ENCODE assay signal across 8 mouse cellular contexts in the genomic region with DNA sequence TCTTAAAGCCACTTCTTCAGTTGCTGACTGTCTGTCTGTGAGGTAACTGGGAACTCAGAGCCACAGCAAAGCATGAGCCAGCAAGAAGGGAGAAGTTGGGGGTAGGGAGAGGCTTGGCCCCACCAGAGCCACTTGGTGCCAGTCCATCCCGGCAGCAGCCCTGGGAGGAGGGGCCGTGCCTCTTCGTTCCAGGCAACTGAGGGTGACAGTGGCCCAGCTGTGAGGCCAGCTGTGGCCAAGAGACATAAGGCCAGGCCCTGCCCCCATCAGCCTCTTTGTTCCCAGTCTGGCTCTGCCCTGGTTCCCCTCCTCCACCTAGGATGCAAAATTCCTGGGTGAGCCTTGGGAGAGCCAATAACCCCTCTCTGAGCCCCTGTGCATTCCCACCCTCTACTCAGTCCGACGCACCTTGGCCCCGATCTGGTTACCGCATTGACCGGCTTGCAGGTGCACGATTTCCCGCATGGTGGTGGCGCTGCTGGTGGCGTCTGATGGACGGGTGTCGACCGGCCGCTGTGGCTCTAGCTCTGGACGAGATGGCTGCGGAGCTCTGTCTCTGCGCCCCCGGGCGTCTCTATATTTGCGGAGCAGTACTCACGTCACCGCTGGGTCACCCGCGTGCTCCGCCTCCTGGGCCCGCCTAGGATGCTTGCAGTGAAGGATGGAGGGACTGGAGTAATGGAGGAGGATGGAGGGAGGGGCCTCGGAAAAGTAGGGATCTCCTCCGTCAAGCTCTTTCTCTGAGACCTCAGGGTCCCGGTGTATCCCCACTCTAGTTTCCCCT. TPM values are rescaled to one million over a fixed set of nuclear protein-coding genes. Genes with fewer than 3 reads are reported as not detected.
DNase-seq lines count a peak whose midpoint lies in the region; ATAC-seq and TF ChIP-seq lines count a peak whose summit lies in the region.

A gene (minus strand): TSS at position 734 of the 784 bp plus-strand sequence.

- H3K4me2 ChIP-seq in forebrain, embryonic 16.5 days (ENCODE audit: low read length): peak within 1 kb of the TSS; percentile 60
- H3K4me2 ChIP-seq in hindbrain, embryonic 15.5 days: peak within 1 kb of the TSS; percentile 66
- H3K4me2 ChIP-seq in midbrain, embryonic 11.5 days: peak within 1 kb of the TSS; percentile 63
- peak within 1 kb of the TSS; percentile 58 for H3K4me2 ChIP-seq in stomach, postnatal 0 days (replicated peaks; ENCODE audit: low read depth)

- intact Hi-C loops in left cerebral cortex, postnatal 36 days (cut with DNase I): no loop called here

- peak within 1 kb of the TSS; percentile 62 for H3K27ac ChIP-seq in forebrain, embryonic 16.5 days (ENCODE audit: low read length)
- peak within 1 kb of the TSS; percentile 83 for H3K27ac ChIP-seq in hindbrain, embryonic 15.5 days (replicated peaks)
- H3K27ac ChIP-seq in midbrain, embryonic 11.5 days (ENCODE audit: low read depth, low read length): peak within 1 kb of the TSS; percentile 68
- no peak within 1 kb of the TSS for H3K27ac ChIP-seq in stomach, postnatal 0 days (replicated peaks)

- WGBS in forebrain, embryonic 16.5 days: under 1% methylated on average over 31 of the region's 31 CpGs
- WGBS in hindbrain, embryonic 15.5 days: under 1% methylated on average over 31 of the region's 31 CpGs
- WGBS in midbrain, embryonic 11.5 days: under 1% methylated on average over 31 of the region's 31 CpGs
- WGBS in stomach, postnatal 0 days: 3% methylated on average over 31 of the region's 31 CpGs

- H3K27me3 ChIP-seq in forebrain, embryonic 16.5 days (replicated peaks; ENCODE audit: control insufficient read depth, insufficient read depth, low read length): no peaks in the 10 kb centered on the region
- H3K27me3 ChIP-seq in hindbrain, embryonic 15.5 days: no peaks in the 10 kb centered on the region
- no peaks in the 10 kb centered on the region for H3K27me3 ChIP-seq in midbrain, embryonic 11.5 days (ENCODE audit: control insufficient read depth, insufficient read depth, low read length)
- H3K27me3 ChIP-seq in stomach, postnatal 0 days (ENCODE audit: control insufficient read depth, insufficient read depth, low read length): no peaks in the 10 kb centered on the region

- peak within 1 kb of the TSS; percentile 74 for H3K4me3 ChIP-seq in forebrain, embryonic 16.5 days (replicated peaks; ENCODE audit: low read length)
- H3K4me3 ChIP-seq in hindbrain, embryonic 15.5 days: peak within 1 kb of the TSS; percentile 57
- H3K4me3 ChIP-seq in midbrain, embryonic 11.5 days (ENCODE audit: low read depth, low read length): peak within 1 kb of the TSS; percentile 49
- H3K4me3 ChIP-seq in stomach, postnatal 0 days (ENCODE audit: low read depth, low read length): peak within 1 kb of the TSS; percentile 33

- peak; percentile 96 for ATAC-seq in forebrain, embryonic 16.5 days
- peak; percentile 95 for ATAC-seq in hindbrain, embryonic 15.5 days (ENCODE audit: low FRiP score, low read depth)
- ATAC-seq in midbrain, embryonic 11.5 days (ENCODE audit: low FRiP score): peak; percentile 92
- peak; percentile 68 for ATAC-seq in stomach, postnatal 0 days (ENCODE audit: low FRiP score, low TSS enrichment)

- peaks cover 17% of the 10 kb centered on the region for H3K4me1 ChIP-seq in forebrain, embryonic 16.5 days (replicated peaks; ENCODE audit: control insufficient read depth, insufficient read depth, low read length)
- peaks cover 30% of the 10 kb centered on the region for H3K4me1 ChIP-seq in hindbrain, embryonic 15.5 days (replicated peaks)
- H3K4me1 ChIP-seq in midbrain, embryonic 11.5 days (ENCODE audit: control insufficient read depth, insufficient read depth, low read length): peaks cover 6% of the 10 kb centered on the region; the same call in 1 of the 2 replicates
- no peaks in the 10 kb centered on the region for H3K4me1 ChIP-seq in stomach, postnatal 0 days (replicated peaks; ENCODE audit: control insufficient read depth, insufficient read depth)

- 0 out of 2 replicates have a peak, but pooled peaks cover under 1% of the 10 kb centered on the region for H3K36me3 ChIP-seq in forebrain, embryonic 16.5 days (ENCODE audit: control insufficient read depth, insufficient read depth)
- H3K36me3 ChIP-seq in hindbrain, embryonic 15.5 days: 0 out of 2 replicates have a peak, but pooled peaks cover 7% of the 10 kb centered on the region
- H3K36me3 ChIP-seq in midbrain, embryonic 11.5 days (ENCODE audit: control insufficient read depth, insufficient read depth, low read length): no peaks in the 10 kb centered on the region
- no peaks in the 10 kb centered on the region for H3K36me3 ChIP-seq in stomach, postnatal 0 days (ENCODE audit: control insufficient read depth, insufficient read depth, low read length)

- peak; percentile 41 for DNase-seq in Muller cell, postnatal 12 days (ENCODE audit: inconsistent ontology term)
- peak; percentile 92 to 95 for DNase-seq in cerebellum, adult 18-20 months
- peak; percentile 86 to 87 for DNase-seq in left cerebral cortex, postnatal 36 days (ENCODE audit: low spot score in 2 of 2)
- peak; percentile 95 for DNase-seq in midbrain, embryonic 11.5 days (ENCODE audit: low spot score, missing footprints)
- DNase-seq in stomach, postnatal 0 days (ENCODE audit: low spot score): peak; percentile 44
- no peak for DNase-seq in T-cell, adult 2 months (ENCODE audit: low spot score)

- TF ChIP-seq EP300 in stomach, postnatal 0 days (optimal IDR thresholded peaks at IDR 0.05): no peak

- peak; percentile 9; the same call in 1 of the 2 replicates for TF ChIP-seq CTCF in stomach, postnatal 0 days (IDR thresholded peaks at IDR 0.05; ENCODE audit: low read depth)

- no peaks in the 10 kb centered on the region for H3K9me3 ChIP-seq in forebrain, embryonic 16.5 days (ENCODE audit: control insufficient read depth, low read length)
- no peaks in the 10 kb centered on the region for H3K9me3 ChIP-seq in hindbrain, embryonic 15.5 days
- H3K9me3 ChIP-seq in midbrain, embryonic 11.5 days (ENCODE audit: control insufficient read depth, low read length): no peaks in the 10 kb centered on the region
- H3K9me3 ChIP-seq in stomach, postnatal 0 days (ENCODE audit: control insufficient read depth, low read length): no peaks in the 10 kb centered on the region

- peak within 1 kb of the TSS; percentile 88 for H3K9ac ChIP-seq in forebrain, embryonic 16.5 days (replicated peaks; ENCODE audit: low read depth, low read length)
- H3K9ac ChIP-seq in hindbrain, embryonic 15.5 days: peak within 1 kb of the TSS; percentile 72
- H3K9ac ChIP-seq in midbrain, embryonic 11.5 days (ENCODE audit: low read length): peak within 1 kb of the TSS; percentile 75
- H3K9ac ChIP-seq in stomach, postnatal 0 days (ENCODE audit: low read length): 0 out of 2 replicates have a peak within 1 kb of the TSS, but pooled peaks have one; percentile 13

RNA-seq across cellular contexts. Expression of the gene that starts here (rescaled TPM):
- 285 and 318 TPM in 2 replicates for polyA plus RNA-seq in forebrain, embryonic 16.5 days (2015; fragmentation: Nextera tagmentation; extraction: Ambion mirVana)
- 329 and 394 TPM in 2 replicates for polyA plus RNA-seq in hindbrain, embryonic 15.5 days (2015; fragmentation: Nextera tagmentation; extraction: Ambion mirVana)
- total RNA-seq in left cerebral cortex, postnatal 36 days (2021): 100 to 1,000 TPM; 620 to 748 TPM
- 167 and 171 TPM in 2 replicates for polyA plus RNA-seq in midbrain, embryonic 11.5 days (2014; fragmentation: Nextera tagmentation; extraction: Ambion mirVana)
- polyA plus RNA-seq in stomach, postnatal 0 days (2015; fragmentation: Nextera tagmentation; extraction: Ambion mirVana): 9.5 and 11.5 TPM in 2 replicates

Comparison
In these comparisons a context has a peak if more than half of its experiments do, and no peak if none do; other contexts are left out.
1. RNA of the gene that starts here (polyA plus RNA-seq): 329 to 394 TPM in hindbrain, embryonic 15.5 days, 285 to 318 TPM in forebrain, embryonic 16.5 days and 167 to 171 TPM in midbrain, embryonic 11.5 days; 9.5 to 11.5 TPM in stomach, postnatal 0 days; every median in the first group is over 10 times any median in the second.
2. H3K9ac ChIP-seq: peak in every context shown above with its lines; median percentile 88 in forebrain, embryonic 16.5 days; 75 in midbrain, embryonic 11.5 days; 72 in hindbrain, embryonic 15.5 days; 13 in stomach, postnatal 0 days.
3. Peak in every context shown above with its lines, with median percentiles within 50 percentile points of each other: ATAC-seq, H3K4me2 ChIP-seq and H3K4me3 ChIP-seq.